Mouse (Mus musculus) forebrain, embryonic 11.5 days (tissue): ENCODE results near the gene Thoc5. TPM values are rescaled to one million over a fixed set of nuclear protein-coding genes. Genes with fewer than 3 reads are reported as not detected.

ENCODE experiments used
- ATAC-seq: fragments of 200-750 bp; cut with Nextera tagmentation; replicated peaks from 2 replicates; pipeline ENCODE4 v1.8.0; 2017; ENCODE audit warnings: moderate TSS enrichment; ENCODE audit not compliant: low FRiP score
- DNase-seq: peaks from one replicate; pipeline ENCODE4 v3.0.0-alpha.2; 2017; ENCODE audit warnings: low spot score
- H3K27ac ChIP-seq: fragments of 300-500 bp; sonication (generic); 2 replicates; pipeline ENCODE4 v1.5.1; 2014; ENCODE audit warnings: low read depth, low read length
- H3K27me3 ChIP-seq: fragments of 300-500 bp; sonication (generic); 2 replicates; pipeline ENCODE4 v1.6.1; 2014; ENCODE audit warnings: mild to moderate bottlenecking, low read length, mixed read lengths; ENCODE audit not compliant: control insufficient read depth, insufficient read depth
- H3K36me3 ChIP-seq: fragments of 300-500 bp; sonication (generic); 2 replicates; pipeline ENCODE4 v1.6.1; 2014; ENCODE audit warnings: mild to moderate bottlenecking, low read length, moderate library complexity, mixed read lengths; ENCODE audit not compliant: control insufficient read depth, insufficient read depth
- H3K4me1 ChIP-seq: fragments of 300-500 bp; sonication (generic); replicated peaks from 2 replicates; pipeline ENCODE4 v1.6.1; 2014; ENCODE audit warnings: low read length, mixed read lengths; ENCODE audit not compliant: control insufficient read depth, insufficient read depth
- H3K4me2 ChIP-seq: fragments of 300-500 bp; sonication (generic); 2 replicates; pipeline ENCODE4 v1.6.1; 2014; ENCODE audit warnings: low read depth, mild to moderate bottlenecking, low read length, moderate library complexity, mixed read lengths; ENCODE audit not compliant: severe bottlenecking
- H3K4me3 ChIP-seq: fragments of 300-500 bp; sonication (generic); 2 replicates; pipeline ENCODE4 v1.5.1; 2014; ENCODE audit warnings: low read depth, low read length
- H3K9ac ChIP-seq: fragments of 300-500 bp; sonication (generic); 2 replicates; pipeline ENCODE4 v1.6.1; 2014; ENCODE audit warnings: low read length
- H3K9me3 ChIP-seq: fragments of 300-500 bp; sonication (generic); 2 replicates; pipeline ENCODE4 v1.6.1; 2016; ENCODE audit warnings: low read length, mixed read lengths; ENCODE audit not compliant: control insufficient read depth
- WGBS: fragments of 180-500 bp; shearing (Covaris S2); extraction: QIAGEN DNeasy Blood & Tissue Kit; methylation state at CpG from one replicate; pipeline ENCODE4 v1.1.7; 2014; 5-methylcytosine and 5-hydroxymethylcytosine counted together
- polyA plus RNA-seq: library from polyadenylated mRNA; unstranded; fragments of >200 nt; fragmentation: Nextera tagmentation; extraction: Ambion mirVana; gene quantifications from 2 replicates; pipeline ENCODE4 v1.2.1, GENCODE M21; 2014

Gene Thoc5
- polyA plus RNA-seq, 1 experiment from 2014 or later: 54.7 TPM

GRCm38 (mm10) chr11:4936243-4936642, 41.1 kb downstream of the Thoc5 start:
- Histone ChIP-seq H3K9me3 (no peaks in the 10 kb centered on the region), H3K36me3 (no peaks in the 10 kb centered on the region), H3K4me1 (no peaks in the 10 kb centered on the region), H3K9ac (no peak overlapping the region), H3K4me2 (no peak overlapping the region), H3K27me3 (no peaks in the 10 kb centered on the region), H3K4me3 (no peak overlapping the region), H3K27ac (no peak overlapping the region)
- 82% methylated on average over 5 of the region's 5 CpGs for WGBS
- DNase-seq (no peak), ATAC-seq (no peak)

GRCm38 (mm10) chr11:4946530-4946929, 51.4 kb downstream of the Thoc5 start:
- Histone ChIP-seq H3K9me3 (no peaks in the 10 kb centered on the region), H3K4me3 (peak overlapping the region; percentile 47; the same call in 1 of the 2 replicates), H3K9ac (no peak overlapping the region), H3K4me1 (peaks cover 9% of the 10 kb centered on the region; the same call in 1 of the 2 replicates), H3K27me3 (peaks cover 57% of the 10 kb centered on the region), H3K36me3 (no peaks in the 10 kb centered on the region), H3K4me2 (peak overlapping the region; percentile 73), H3K27ac (no peak overlapping the region)
- 45% methylated on average over 13 of the region's 13 CpGs for WGBS
- DNase-seq: no peak
- ATAC-seq: no peak

GRCm38 (mm10) chr11:4946947-4947812, 52.1 kb downstream of the Thoc5 start:
- peak overlapping the region; percentile 47 for H3K4me3 ChIP-seq
- peak; percentile 78 for ATAC-seq

GRCm38 (mm10) chr11:4947813-4948174, 52.7 kb downstream of the Thoc5 start, which contains the start of gene Nefh:
Gene Nefh, minus strand, starts transcription at chr11:4948064.
- Histone ChIP-seq H3K36me3 (no peaks in the 10 kb centered on the region), H3K9ac (peak within 1 kb of the TSS; percentile 27; the same call in 1 of the 2 replicates), H3K9me3 (no peaks in the 10 kb centered on the region), H3K4me3 (peak within 1 kb of the TSS; percentile 47), H3K4me1 (peaks cover 9% of the 10 kb centered on the region; the same call in 1 of the 2 replicates), H3K27me3 (peaks cover 66% of the 10 kb centered on the region), H3K27ac (no peak within 1 kb of the TSS; the same call in 1 of the 2 replicates), H3K4me2 (peak within 1 kb of the TSS; percentile 73)
- DNase-seq (no peak), ATAC-seq (peak; percentile 34)
- WGBS: under 1% methylated on average over 37 of the region's 41 CpGs

More at GRCm38 (mm10) chr11:4946947-4947812, 52.1 kb downstream of the Thoc5 start:
- H3K4me2 ChIP-seq: peak overlapping the region; percentile 73
- WGBS: under 1% methylated on average over 112 of the region's 120 CpGs
- no peak overlapping the region; the same call in 1 of the 2 replicates for H3K27ac ChIP-seq
- H3K36me3 ChIP-seq: no peaks in the 10 kb centered on the region
- H3K9ac ChIP-seq: peak overlapping the region; percentile 27; the same call in 1 of the 2 replicates
- H3K4me1 ChIP-seq: peaks cover 9% of the 10 kb centered on the region; the same call in 1 of the 2 replicates
- peak; percentile 77 for DNase-seq
- H3K27me3 ChIP-seq: peaks cover 63% of the 10 kb centered on the region
- H3K9me3 ChIP-seq: no peaks in the 10 kb centered on the region

- DNase-seq (no peak), ATAC-seq (no peak)
- Histone ChIP-seq H3K36me3 (no peaks in the 10 kb centered on the region), H3K27me3 (peaks cover 73% of the 10 kb centered on the region), H3K4me1 (peaks cover 9% of the 10 kb centered on the region; the same call in 1 of the 2 replicates), H3K9me3 (no peaks in the 10 kb centered on the region), H3K4me2 (no peak overlapping the region), H3K4me3 (no peak overlapping the region), H3K27ac (no peak overlapping the region), H3K9ac (no peak overlapping the region)
- 32% methylated on average over 8 of the region's 8 CpGs for WGBS
These were observed 53.7 kb downstream of the Thoc5 start for GRCm38 (mm10) chr11:4948792-4949191.

- Histone ChIP-seq H3K4me2 (no peak overlapping the region), H3K4me1 (peaks cover 9% of the 10 kb centered on the region; the same call in 1 of the 2 replicates), H3K9me3 (no peaks in the 10 kb centered on the region), H3K4me3 (no peak overlapping the region), H3K36me3 (no peaks in the 10 kb centered on the region), H3K27me3 (peaks cover 73% of the 10 kb centered on the region), H3K27ac (no peak overlapping the region), H3K9ac (no peak overlapping the region)
- DNase-seq: peak; percentile 89
- 5% methylated on average over 23 of the region's 23 CpGs for WGBS
- no peak for ATAC-seq
These were observed 54.3 kb downstream of the Thoc5 start for GRCm38 (mm10) chr11:4949256-4950044.

- Histone ChIP-seq H3K27ac (no peak overlapping the region), H3K4me1 (peaks cover 2% of the 10 kb centered on the region; the same call in 1 of the 2 replicates), H3K9ac (no peak overlapping the region), H3K36me3 (no peaks in the 10 kb centered on the region), H3K4me2 (0 out of 2 replicates have a peak overlapping the region, but pooled peaks have one; percentile 3), H3K4me3 (no peak overlapping the region), H3K9me3 (no peaks in the 10 kb centered on the region), H3K27me3 (peaks cover 42% of the 10 kb centered on the region)
- DNase-seq (no peak), ATAC-seq (no peak)
- 3% methylated on average over 6 of the region's 6 CpGs for WGBS
These were observed 58.3 kb downstream of the Thoc5 start for GRCm38 (mm10) chr11:4953401-4953800.

- ATAC-seq (no peak), DNase-seq (no peak)
- Histone ChIP-seq H3K4me3 (no peak overlapping the region), H3K4me2 (0 out of 2 replicates have a peak overlapping the region, but pooled peaks have one; percentile 3), H3K27ac (no peak overlapping the region), H3K27me3 (peaks cover 37% of the 10 kb centered on the region), H3K4me1 (peaks cover 2% of the 10 kb centered on the region; the same call in 1 of the 2 replicates), H3K36me3 (no peaks in the 10 kb centered on the region), H3K9ac (no peak overlapping the region), H3K9me3 (no peaks in the 10 kb centered on the region)
- WGBS: under 1% methylated on average over 8 of the region's 8 CpGs
These were observed 58.8 kb downstream of the Thoc5 start for GRCm38 (mm10) chr11:4953918-4954317.
